Mouse (Mus musculus) embryo, embryonic 11 days (tissue): ENCODE measurements at regions not wholly inside any gene's neighbourhood (a gene's known extent, or its start where the extent isn't known, plus 50 kb on each side); places are given as distances from the start of the nearest gene placed in this dataset.
A peak's percentile ranks its signal among the peaks of the same experiment; 100 is the strongest.

Source experiments
- DNase-seq: peaks from one replicate; pipeline ENCODE4 v3.0.0-alpha.2; 2015

- DNase-seq: no peak
Measured at GRCm38 (mm10) chr1:35435721-35436120, 585.9 kb downstream of the Plekhb2 start.

GRCm38 (mm10) chr1:35447345-35447744 is 597.6 kb downstream of the Plekhb2 start:
- no peak for DNase-seq

GRCm38 (mm10) chr1:35452441-35453107 is 602.8 kb downstream of the Plekhb2 start:
- no peak for DNase-seq

- DNase-seq: peak; percentile 49
Measured at GRCm38 (mm10) chr1:35457591-35457990, 607.8 kb downstream of the Plekhb2 start.

GRCm38 (mm10) chr1:35465081-35465480 is 603.1 kb upstream of the Hs6st1 start:
- peak; percentile 39 for DNase-seq

- peak; percentile 39 for DNase-seq
Measured at GRCm38 (mm10) chr1:35469185-35469753, 598.9 kb upstream of the Hs6st1 start.

GRCm38 (mm10) chr1:35478262-35478661 is 589.9 kb upstream of the Hs6st1 start:
- DNase-seq: no peak

GRCm38 (mm10) chr1:35495963-35496362 is 572.2 kb upstream of the Hs6st1 start:
- no peak for DNase-seq

- no peak for DNase-seq
Measured at GRCm38 (mm10) chr1:35522951-35523350, 545.2 kb upstream of the Hs6st1 start.

- no peak for DNase-seq
Measured at GRCm38 (mm10) chr1:35523790-35524362, 544.3 kb upstream of the Hs6st1 start.

GRCm38 (mm10) chr1:35524788-35525187 is 543.4 kb upstream of the Hs6st1 start:
- no peak for DNase-seq

GRCm38 (mm10) chr1:35527750-35528476 is 540.3 kb upstream of the Hs6st1 start:
- DNase-seq: peak; percentile 6

- no peak for DNase-seq
Measured at GRCm38 (mm10) chr1:35535470-35535869, 532.7 kb upstream of the Hs6st1 start.

GRCm38 (mm10) chr1:35536276-35536675 is 531.9 kb upstream of the Hs6st1 start:
- no peak for DNase-seq

- DNase-seq: no peak
Measured at GRCm38 (mm10) chr1:35548845-35549244, 519.4 kb upstream of the Hs6st1 start.

- DNase-seq: no peak
Measured at GRCm38 (mm10) chr1:35551503-35551902, 516.7 kb upstream of the Hs6st1 start.

GRCm38 (mm10) chr1:35562786-35563185 is 505.4 kb upstream of the Hs6st1 start:
- DNase-seq: no peak

GRCm38 (mm10) chr1:35575203-35575602 is 493.0 kb upstream of the Hs6st1 start:
- DNase-seq: peak; percentile 20

GRCm38 (mm10) chr1:35579392-35579791 is 488.8 kb upstream of the Hs6st1 start:
- peak; percentile 9 for DNase-seq

- DNase-seq: peak; percentile 7
Measured at GRCm38 (mm10) chr1:35579992-35580391, 488.2 kb upstream of the Hs6st1 start.

- DNase-seq: no peak
Measured at GRCm38 (mm10) chr1:35580474-35580873, 487.7 kb upstream of the Hs6st1 start.

GRCm38 (mm10) chr1:35587900-35588299 is 480.3 kb upstream of the Hs6st1 start:
- DNase-seq: no peak

GRCm38 (mm10) chr1:35588939-35589338 is 479.3 kb upstream of the Hs6st1 start:
- no peak for DNase-seq

GRCm38 (mm10) chr1:35600847-35601246 is 467.4 kb upstream of the Hs6st1 start:
- no peak for DNase-seq
